Mouse (Mus musculus): ENCODE data around the gene Cyyr1. TPM values are rescaled to one million over a fixed set of nuclear protein-coding genes. Genes with fewer than 3 reads are reported as not detected.
"Not testable (repeated sequence)": the region's sequence is repeated elsewhere in the genome, so short reads cannot be mapped to it uniquely, and the experiment has no call there.

Gene Cyyr1
- polyA plus RNA-seq (2017; shearing (Covaris generic)) = under 1 TPM in 1 of 2 experiments, not detected in 1; 0.16 TPM

DNA sequence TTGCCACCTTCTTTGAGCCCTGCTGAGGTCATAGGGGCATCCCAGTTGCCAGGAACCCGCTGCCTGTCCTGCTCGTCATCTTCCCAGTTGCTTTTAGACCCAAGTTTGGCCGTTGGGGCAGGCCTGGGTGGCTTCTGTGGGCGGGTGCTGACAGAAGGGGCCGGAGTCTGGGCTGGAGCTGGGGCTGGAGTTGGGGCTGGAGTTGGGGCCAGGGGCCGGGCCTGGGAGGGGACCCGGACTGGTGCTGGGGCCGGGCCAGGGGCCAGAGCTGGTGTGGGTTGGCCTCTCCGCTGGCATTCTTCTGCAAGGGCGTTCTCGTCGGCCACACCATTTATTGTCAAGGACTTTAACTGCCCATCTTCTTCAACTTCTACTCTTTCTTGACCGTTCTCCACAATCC lies at the start of gene Cyyr1:
Gene Cyyr1, minus strand, starts transcription at position 101 of the 400 bp plus-strand sequence.
- not testable (repeated sequence) for ATAC-seq

- ATAC-seq = no peak
Measured at GRCm38 (mm10) chr16:85588844-85589243, 35.6 kb upstream of the Cyyr1 start.

GRCm38 (mm10) chr16:85587573-85588226 lies 34.5 kb upstream of the Cyyr1 start:
- ATAC-seq = no peak

DNA sequence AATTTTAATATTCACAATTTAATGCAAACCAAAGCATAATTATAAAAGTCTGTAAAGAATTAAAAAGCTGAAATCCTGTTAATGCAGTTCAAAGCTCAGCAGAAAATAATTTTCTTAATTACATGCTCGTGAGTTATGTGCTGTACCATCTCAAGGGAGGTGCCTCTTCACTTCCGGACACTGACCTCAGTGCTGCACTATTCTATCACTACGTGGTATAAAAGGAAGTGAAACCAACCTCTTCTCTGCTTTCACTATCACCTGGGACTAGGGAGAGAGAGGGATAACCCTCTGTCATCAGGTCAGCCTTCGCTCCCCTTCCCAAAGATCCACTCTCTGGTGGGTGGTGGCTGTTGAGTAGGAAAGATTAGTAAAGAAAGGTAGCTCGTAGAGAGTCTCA lies 13.3 kb upstream of the Cyyr1 start:
- ATAC-seq = no peak

GRCm38 (mm10) chr16:85553838-85554237 lies 641 bp upstream of the Cyyr1 start:
- ATAC-seq = no peak

DNA sequence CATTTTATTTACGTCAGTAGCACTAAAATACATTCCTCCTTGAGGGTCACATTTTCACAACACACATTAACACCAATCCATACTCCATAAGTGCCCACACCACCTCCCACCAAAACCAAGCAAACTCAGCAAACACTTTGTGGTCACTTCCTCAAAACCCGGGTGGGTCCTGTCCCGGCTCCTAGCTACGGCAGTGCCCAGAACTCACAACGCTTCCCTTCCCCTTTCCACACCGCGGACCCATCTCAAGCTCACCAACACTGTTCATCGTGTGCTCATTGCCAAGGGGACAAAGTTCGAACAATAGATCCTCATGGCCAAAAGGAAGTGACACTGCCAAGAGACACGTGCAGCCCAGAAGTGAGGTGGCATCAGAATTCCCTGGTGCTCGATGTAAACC lies 1.2 kb downstream of the Cyyr1 start:
- ATAC-seq = not testable (repeated sequence)

DNA sequence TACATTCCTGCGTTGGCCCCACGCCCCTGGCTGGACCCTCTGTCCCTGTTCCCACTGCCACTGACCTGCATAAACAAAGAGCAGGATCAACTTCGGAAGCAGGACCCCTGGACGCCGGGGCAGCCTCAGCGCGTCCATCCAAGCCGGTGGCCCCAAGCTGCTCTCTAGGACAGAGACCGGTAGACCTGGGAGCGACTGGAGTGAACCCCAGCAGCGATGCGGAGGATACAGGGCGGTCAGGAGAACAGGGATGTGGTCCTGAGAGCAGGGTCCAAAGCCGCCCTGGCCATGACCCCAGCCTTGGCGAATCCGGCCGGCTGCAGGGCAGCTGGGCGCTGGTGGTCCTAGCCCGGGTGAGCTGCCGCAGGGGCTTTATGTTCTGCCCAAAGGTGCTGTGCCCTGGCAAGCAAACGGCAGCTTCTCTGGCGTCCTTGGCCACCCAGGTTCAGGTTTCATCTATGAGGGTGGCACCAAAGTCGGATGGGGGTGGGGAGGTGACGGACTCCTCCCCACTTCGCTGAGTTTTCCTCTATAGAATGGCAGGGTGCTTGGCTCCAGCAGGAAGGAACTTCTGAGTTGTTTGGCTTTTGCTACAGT lies 3.1 kb downstream of the Cyyr1 start:
- ATAC-seq = no peak

DNA sequence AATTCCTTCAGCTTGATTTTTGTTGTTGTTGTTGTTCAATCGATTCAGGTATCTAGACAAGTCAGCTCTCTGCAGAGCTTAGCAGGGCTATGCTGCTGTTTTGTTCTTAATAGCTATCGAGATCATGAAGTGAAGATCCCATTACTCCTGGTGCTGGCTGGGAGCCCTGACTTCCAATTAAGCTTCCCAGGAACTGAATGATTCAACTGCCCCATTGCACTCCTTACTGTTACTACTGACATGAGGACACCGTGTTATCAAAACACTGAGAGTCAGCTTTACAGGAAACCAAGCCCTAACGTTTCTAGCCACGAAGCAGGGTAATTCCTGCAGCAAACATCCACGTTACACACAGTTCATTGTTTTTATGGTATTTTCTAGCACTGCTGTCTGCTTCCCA lies 6.7 kb downstream of the Cyyr1 start:
- no peak for ATAC-seq

DNA sequence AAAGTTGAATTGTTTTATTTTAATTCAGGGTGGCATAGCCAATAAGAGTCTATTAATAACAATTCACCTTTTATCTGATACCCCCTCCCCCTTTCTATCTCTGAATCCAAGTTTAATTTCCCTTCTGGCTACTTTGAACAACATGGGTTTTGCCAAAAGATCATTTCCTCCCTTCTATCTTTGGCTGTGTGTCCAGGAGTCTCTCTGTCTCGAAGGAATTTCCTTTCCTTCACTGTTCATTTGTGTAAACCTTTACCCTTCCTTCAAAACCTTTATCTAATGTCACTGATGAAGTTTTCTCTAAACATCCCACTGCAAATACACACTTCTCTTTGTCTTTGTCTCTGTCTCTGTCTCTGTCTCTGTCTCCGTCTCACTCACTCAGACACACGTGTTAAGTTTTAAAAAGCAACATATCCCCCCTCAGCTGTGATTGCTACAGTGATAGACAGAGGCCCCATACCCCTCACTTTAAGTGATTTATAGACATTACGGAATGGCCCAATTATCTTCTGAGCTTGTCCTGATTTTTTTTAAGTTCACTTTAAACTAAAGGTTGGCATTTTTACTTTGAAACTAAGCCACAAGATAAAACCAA lies 11.4 kb downstream of the Cyyr1 start:
- ATAC-seq = no peak

DNA sequence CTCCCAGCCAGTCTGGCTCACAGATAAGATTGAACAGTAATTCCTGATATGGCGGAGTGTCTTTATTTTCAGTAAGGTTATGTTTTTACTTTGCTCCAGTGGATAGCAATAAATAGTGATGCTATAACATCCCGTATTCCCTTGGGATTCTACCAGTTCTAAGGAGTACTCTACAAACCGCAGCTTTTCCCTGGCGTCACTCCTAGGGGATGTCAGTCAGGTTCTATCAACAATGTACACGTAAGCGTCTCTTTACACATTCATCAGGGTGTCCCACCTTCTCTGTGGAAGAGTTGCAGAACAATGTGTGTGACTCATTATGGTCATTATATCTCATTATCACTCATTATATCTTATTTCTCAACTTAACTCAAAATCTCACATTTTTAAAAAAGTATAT lies 12.2 kb downstream of the Cyyr1 start:
- no peak for ATAC-seq

GRCm38 (mm10) chr16:85538367-85538766 lies 14.8 kb downstream of the Cyyr1 start:
- ATAC-seq = no peak

GRCm38 (mm10) chr16:85536075-85536474 lies 17.1 kb downstream of the Cyyr1 start:
- ATAC-seq = no peak

GRCm38 (mm10) chr16:85527743-85528620 lies 25.2 kb downstream of the Cyyr1 start:
- no peak for ATAC-seq

GRCm38 (mm10) chr16:85524589-85524988 lies 28.6 kb downstream of the Cyyr1 start:
- no peak for ATAC-seq

- no peak for ATAC-seq
Measured at GRCm38 (mm10) chr16:85507264-85507663, 45.9 kb downstream of the Cyyr1 start.

GRCm38 (mm10) chr16:85505108-85505507 lies 48.1 kb downstream of the Cyyr1 start:
- ATAC-seq = no peak

DNA sequence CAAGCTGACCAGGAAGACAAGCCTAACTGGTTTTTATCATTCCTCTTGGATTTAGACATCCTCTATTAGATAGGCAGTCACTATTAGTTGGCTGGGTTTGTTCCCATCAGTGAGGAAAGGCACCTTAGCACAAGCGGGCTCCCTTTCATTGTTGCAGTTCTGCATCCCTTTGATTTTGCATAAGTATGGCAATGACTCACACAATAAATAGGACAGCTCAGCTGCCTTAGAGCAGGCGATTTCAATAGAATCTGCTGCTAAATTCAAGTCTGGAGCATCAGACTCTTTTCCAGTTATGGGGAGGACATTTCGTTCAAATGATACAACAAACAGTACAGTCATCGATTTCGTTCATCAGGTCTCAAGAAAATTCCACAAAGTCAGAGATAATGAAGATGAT lies 49.8 kb downstream of the Cyyr1 start:
- no peak for ATAC-seq

- no peak for ATAC-seq
Measured at GRCm38 (mm10) chr16:85495837-85496236, 57.4 kb downstream of the Cyyr1 start.

DNA sequence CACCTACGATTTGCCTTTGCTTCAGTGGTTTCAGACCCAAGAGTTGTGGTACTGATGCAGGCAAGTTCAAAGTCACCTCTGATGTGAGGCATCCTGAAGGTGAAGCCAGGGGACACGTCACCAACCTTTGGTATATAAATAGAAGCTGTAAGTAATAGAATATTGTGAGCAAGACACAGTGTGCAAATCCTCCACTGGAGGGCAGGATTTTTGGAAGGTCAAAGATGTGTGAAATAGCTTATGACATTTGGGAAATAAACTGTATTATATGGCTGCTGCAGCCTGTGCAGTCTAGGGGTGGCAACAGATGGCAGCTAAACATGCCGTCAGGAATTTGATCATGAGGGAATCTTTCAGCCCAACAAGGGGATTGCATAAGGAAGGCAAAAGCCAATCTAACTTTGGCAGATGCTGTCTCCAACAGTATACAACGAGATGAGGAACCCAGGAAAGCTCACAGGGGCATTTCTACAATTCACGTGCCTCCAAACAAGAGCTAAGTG lies 65.0 kb downstream of the Cyyr1 start:
- ATAC-seq = no peak

DNA sequence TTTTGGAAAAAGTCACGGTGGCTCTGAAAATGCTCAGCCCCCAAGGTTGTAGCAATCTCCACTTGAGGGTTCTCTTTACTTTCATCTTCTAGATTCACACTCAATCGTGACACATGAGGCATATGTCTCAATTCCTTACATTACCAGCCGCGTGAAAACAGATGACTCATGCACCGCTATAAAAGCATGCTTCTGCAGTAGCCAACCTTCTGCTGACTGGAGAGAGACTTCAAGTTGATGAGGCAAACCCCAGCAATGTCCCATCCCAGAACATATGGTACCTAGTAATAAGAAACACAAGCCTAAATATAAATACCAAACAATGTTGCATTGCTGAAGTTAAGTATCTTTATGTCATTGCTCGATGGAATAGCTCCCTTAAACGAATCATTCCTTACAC lies 65.9 kb downstream of the Cyyr1 start:
- no peak for ATAC-seq

GRCm38 (mm10) chr16:85484557-85484956 lies 68.6 kb downstream of the Cyyr1 start:
- ATAC-seq = no peak

DNA sequence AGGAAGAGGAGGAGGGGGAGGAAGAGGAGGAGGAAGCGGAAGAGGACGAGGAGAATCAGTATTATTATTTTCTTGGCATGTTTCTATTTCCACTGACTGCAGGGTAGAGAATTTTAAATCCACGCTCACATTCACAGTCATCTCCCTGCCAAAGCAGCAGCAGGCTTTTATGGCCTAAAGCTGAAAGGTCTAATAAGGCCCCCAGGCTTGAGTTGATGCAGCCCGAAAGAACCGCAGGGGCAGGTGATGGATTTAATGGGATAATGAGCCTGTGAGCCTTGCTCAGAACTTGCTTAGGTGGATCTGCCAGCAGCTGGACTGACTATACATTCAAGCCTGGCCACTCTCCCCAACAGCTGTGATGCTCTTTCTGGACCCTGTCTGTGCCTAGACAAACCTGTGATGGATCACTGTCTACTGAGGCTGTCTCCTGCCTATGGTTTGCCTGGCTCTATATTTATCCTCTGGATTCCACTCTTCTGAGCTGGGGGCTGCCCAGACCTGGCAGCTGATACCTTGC lies 78.6 kb downstream of the Cyyr1 start:
- ATAC-seq = no peak

DNA sequence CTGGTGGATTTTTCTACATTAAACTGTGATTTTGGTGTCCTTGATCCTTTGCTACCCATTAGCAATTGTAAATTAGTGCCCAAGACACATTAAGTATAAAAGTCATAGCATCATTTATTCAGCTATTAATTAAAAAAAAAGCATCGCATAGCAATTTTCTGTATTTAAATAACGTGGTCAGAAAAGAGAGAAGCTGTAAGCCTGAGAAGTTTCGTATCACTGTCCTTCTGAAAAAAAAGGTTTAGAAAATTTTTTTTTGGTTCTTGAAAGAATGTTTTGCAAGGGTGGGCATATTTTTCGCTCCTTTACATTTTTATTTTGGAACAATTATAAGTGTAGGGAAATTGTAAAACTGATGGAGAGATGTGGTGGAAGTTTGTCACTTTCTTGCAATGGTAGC lies 83.1 kb downstream of the Cyyr1 start:
- ATAC-seq = no peak

All from CD4-positive, CD25-positive, alpha-beta regulatory T cell, adult 4 months (primary cell).